Mouse (Mus musculus): ENCODE measurements around the gene Lnpep.
A peak's percentile ranks its signal among the peaks of the same experiment; 100 is the strongest.
"Not testable (repeated sequence)": the region's sequence is repeated elsewhere in the genome, so short reads cannot be mapped to it uniquely, and the experiment has no call there.

The Lnpep gene

DNA sequence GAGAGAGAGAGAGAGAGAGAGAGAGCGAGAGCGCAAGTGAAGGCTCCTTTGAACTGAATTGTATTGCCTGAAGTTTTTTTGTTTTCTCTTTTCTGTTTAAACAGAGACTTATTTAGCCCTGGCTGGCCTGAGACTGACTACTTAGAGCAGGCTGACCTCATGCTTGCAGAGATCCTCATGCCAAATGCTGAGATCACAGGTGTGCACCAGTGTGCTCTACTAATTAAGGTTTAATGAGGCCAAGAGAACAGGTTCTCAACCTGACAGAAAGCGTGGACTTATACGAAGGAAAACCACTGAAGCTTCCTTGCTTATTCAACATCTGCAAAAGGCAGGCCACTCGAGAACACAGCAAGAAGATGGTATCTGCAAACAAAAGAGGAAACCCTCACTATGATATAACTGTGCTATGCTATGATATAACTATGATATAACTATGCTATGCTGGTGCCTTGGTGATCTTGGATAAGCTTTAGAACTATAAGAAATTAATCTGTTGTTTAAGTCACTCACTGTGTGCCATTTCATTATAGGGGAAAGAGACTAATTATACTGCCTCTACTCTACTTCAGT is 16.3 kb downstream of the Lnpep start:
- peak; percentile 78 for DNase-seq

DNA sequence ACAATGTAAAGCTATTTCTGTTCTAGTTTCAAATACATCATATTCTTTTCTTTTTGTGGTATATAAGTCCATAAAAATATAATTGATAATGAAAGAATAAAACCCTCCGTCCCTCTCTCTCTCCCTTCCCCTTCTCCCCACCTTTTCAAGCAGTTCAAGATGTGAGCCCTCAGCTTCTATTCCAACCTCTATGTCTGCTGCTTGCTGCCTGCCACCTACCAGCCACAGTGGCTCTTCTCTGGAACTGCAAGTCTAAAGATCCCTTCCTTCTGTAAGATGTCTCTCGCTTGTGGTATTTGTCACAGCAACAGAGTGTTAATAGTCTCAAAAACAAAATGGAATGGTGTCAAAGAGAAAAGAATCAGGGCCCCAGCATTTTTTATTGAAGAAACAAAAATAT is 20.3 kb downstream of the Lnpep start:
- DNase-seq: no peak

- no peak for DNase-seq
Measured at GRCm38 (mm10) chr17:17603609-17604008, 21.2 kb downstream of the Lnpep start.

DNA sequence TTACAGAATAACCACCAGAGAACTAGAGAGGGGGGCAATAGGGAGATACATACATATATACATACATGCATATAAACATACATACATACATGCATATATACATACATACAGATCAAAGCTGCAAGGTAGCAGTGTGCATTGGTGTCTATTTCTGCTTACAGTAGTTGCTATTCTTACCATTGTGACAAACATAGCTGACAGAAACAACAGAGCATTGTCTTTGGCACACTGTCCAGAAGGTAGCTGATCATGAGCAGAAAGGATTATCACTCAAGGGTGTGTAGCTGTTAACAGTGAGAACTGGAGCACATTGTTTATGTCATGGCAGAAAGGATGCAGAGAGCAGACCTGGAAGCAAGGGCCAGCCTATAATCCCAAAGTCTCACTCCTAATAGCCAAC is 22.1 kb downstream of the Lnpep start:
- DNase-seq: no peak

DNA sequence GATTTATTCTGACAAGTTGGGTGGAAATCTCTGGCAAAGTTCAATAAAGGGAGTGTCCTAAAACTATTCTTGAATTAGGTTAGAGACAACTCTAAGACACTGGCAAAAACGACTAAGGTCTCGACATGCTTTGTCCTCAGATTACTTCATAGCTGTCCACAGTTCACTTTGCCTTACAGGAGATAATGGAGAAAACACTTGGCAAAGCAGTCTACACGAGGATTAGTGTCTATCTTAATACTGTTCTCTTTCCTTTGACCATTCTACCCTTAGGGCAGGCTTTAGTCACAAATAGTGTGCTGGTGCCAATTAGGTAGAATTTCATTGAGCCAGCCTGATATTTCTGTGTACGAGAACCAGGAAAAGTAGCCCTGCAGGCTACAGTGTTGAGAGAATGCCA is 22.5 kb downstream of the Lnpep start:
- no peak for DNase-seq

DNA sequence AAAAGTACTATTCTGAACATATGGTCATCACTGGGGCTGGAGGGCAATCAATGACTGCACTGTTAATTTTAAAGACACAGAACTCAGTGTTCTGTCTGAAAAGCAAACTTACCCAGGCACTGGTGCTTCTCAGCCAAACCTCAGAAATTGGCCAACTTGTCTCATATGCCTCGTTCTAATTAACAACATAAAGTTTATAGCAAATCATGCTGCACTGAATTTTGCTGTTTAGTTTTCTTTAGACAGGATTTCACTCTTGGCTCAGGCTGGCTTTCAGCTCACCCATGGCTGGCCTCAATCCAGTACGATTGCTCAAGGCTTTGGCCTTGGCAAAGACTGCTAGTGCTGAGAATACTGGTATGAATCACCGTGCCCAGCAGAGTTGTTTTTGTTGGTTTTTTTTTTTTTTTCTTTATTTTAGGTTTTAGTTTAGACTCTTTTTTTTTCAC is 24.0 kb downstream of the Lnpep start:
- DNase-seq: peak; percentile 88

GRCm38 (mm10) chr17:17600001-17600400 is 24.8 kb downstream of the Lnpep start:
- no peak for DNase-seq

DNA sequence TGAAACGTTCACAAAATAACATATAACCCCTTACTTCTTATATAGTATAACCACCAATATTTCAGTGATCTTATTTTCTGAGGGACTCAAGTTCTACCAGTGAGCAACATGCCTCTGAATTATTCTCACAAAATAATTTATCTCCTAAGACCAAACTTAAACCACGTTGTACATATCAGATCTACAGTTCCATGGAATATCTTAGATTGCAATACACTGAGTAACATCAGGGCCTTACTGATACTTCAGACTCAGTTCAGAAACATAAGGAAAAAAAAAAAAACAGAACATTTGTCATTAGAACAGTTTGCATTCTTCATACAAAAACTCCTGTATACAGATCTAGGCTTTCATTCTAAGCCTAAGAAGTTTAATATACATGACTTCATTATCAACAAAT is 26.5 kb downstream of the Lnpep start:
- no peak for DNase-seq

DNA sequence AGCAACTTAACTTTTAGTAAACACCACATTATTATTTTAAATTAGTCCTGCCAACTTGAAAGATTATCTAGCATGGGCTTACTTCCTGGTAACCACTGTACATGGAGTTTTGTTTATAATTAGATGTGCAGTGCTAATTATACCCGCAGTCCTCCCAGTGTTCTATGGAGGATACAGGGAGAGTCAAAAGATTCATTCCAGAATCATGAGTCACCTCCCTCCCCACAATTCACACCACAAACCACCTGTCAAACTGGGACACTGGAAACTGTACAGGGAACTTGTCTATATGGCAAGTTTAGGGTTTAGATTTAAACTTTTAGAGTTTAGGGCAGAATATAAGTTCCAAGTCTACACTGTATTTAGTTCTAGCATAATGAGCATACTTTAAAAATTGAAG is 31.9 kb downstream of the Lnpep start:
- DNase-seq: no peak

DNA sequence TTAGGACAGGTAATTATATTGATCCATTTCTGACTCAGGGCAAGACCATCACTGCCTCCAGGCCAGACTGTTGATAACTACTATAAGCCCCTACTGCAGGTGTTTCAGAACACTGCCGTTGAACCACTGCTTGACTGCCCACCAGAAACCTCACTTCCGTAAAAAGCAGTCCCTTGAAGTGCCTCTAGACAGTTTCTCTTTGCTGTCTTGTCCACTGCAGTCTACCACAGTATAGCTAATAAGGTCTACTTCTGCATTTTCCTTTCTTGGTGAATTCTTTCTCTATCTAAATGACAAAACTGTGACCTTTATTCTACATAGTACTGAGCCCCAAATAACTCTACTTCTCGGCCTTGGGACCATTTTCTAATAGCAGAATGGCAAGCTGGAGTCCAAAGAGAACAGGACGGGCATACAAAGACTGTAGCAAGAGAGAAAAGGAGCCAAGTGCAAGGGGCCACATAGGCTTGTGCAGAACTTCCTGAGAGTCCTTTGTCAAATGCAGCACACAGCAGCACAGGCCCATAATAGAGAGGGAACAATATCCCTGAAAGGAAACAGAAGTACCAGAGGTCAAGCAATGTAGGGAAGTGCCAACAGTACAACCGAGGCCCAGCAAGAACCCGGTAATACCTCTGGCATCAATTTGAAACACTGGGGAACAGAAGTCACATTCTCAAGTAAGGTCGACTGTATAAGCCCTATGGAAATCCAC is 37.4 kb downstream of the Lnpep start:
- no peak for DNase-seq

DNA sequence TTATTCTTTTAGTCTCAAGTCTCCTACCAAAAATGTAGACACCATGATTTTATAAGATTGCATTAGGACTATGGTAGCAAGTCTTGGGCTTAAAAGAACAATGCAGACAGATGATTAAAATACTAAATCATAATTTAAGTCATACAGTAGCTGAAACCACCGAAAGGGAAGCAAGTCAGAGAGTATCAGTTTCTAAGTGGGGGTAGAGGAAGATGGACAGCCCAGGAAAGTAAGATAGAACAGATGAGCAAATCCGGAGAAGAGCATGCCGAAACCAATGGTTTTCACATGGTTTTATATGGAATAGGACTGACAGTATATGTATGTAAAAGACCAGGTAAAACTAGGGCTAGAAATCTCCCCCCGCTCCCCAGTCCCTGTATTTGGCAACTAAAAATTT is 39.7 kb downstream of the Lnpep start:
- DNase-seq: no peak

GRCm38 (mm10) chr17:17583896-17584295 is 41.0 kb downstream of the Lnpep start:
- DNase-seq: no peak

DNA sequence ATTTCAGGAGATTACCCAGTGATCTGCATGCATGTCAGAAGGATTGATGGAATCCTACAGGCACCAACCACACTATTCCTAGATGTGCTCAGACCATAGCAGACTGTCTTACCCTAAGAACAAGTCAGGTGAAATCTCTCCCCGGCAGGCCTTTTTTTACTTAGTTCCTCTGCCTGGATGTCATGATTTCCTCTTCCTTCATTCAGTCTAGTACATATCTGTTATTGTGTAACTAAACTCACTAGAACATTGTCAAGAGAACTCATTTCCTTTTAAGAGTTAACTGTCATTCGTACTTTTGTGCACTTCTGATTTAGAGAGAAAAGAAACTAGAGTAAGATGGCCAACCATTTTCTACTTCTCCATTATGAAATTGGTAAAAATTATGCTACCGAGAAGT is 43.6 kb downstream of the Lnpep start:
- DNase-seq: no peak

DNA sequence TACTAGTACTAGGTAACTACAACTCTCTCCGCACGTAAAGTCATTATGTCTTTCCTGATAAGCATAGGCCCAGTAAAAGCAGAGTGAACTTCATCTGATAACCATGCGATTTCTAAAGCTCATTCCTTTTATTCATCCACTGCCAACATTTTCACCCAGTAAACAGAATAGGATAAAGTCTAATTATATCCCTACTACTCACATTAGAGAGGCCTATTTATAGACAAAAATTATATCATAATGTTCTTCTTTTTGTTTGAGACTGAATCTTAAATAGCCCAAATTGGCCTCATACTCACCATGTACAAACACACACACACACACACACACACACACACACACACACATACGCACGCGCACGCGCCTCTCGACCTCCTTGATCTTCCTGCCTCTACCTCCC is 48.5 kb downstream of the Lnpep start:
- DNase-seq: no peak

DNA sequence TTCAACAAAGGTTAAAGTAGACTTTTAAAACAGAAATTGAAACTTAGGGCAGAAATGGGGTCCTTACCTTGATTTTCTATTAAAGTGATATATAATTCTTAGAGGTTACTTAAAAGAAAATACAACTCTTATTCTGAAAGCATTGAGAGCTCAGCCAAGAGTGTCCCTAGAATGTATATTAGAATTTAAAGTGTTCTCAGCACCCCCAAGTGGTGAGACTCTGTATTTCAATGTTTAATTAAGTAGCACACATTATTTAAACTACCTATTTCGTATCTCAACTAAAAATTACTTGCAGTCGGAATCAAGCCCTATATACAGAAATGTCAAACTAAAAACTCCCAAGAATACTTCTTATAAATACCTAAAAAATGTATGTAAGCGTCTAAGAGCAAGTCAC is 57.8 kb downstream of the Lnpep start:
- no peak for DNase-seq

GRCm38 (mm10) chr17:17548958-17549357 is 75.9 kb downstream of the Lnpep start:
- no peak for DNase-seq

- no peak for DNase-seq
Measured at GRCm38 (mm10) chr17:17531338-17531737, 93.5 kb downstream of the Lnpep start.

DNA sequence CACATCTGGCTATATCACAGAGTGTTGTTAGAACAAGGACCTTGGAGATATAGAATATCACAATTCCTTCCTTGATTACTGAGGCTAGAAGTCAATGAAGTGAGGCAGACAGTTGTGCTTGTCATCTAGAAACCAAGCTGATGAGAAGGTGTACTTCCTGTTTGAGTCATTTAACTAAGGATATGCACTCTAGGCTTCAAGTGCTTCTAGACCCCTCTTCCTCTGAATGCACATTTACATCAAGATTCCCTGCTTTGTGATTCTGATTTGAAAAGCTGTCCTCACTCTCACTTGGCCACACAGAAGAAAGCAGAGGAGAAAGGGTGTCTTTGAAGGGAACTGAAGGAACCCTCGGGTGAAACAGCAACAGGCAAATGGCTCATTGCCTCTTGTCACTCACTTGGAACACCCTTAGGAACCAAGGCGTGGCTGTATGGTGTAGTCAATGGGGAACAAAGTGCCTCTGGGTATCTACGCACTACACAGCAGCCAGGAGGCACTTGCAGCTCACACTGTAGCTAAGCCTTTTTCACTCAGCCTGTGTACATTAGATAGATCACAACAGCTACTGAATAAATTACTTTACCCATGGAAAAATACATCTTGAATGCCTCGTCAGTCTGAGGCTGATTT is 108.3 kb downstream of the Lnpep start:
- no peak for DNase-seq

DNA sequence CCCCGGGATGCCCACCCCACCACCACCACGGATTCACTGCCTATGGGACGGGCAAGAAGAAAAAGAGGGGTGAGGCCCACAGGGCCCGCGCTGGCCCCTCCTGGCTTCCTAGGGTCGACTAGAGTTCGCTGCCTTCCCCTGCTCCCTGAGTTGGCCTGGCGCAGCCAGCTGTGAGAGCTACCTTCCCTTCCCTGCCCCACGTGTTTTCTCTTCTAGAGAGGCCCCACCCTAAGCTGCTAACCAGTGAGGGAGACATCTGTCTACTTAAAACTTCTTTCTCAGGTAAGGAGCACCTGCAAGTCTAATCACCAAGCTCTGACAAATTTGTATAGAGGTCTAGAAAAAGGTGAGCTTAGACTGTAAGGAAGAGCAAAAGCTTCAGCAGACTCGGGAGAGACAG is 118.2 kb downstream of the Lnpep start:
- DNase-seq: no peak

- DNase-seq: no peak
Measured at GRCm38 (mm10) chr17:17499278-17499677, 125.6 kb downstream of the Lnpep start.

DNA sequence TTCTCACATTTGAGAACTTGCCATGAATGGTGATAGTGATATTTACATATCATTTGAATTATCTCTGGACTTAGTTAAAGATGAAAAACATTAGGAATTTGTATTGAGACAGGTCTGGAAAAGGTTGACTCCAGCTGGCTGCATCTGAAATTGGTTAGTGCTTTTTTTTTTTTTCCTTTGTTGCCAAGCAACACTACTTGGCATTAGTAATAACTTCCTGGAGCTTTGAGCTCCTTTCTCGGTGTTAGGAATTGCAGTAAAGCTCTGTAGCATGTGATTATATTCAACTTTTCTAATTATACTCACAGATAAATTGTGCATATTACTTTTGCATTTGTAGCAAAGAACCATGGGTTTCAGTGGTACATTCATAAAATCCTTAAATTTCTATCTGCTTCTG is 126.0 kb downstream of the Lnpep start:
- DNase-seq: no peak

- no peak for DNase-seq
Measured at GRCm38 (mm10) chr17:17496730-17497129, 128.1 kb downstream of the Lnpep start.

DNA sequence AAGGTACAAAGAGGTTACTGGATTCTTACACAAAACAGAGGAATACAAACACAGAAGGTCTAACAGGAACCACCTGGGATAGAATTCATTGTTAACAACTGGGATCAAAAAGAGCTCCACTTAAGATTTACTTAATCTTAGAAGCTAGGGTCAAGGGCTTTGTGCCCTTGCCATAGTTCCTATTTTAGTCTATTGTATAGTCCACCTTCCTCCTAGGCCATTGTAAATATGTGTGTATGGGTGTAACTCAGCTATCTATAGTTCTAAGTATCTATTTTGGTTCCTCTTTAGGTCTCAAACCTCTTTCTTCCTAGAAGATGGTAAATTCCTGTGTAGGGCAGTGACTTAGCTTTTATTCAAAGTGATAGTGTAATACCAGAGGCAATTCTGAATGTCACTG is 128.6 kb downstream of the Lnpep start:
- DNase-seq: not testable (repeated sequence)

DNA sequence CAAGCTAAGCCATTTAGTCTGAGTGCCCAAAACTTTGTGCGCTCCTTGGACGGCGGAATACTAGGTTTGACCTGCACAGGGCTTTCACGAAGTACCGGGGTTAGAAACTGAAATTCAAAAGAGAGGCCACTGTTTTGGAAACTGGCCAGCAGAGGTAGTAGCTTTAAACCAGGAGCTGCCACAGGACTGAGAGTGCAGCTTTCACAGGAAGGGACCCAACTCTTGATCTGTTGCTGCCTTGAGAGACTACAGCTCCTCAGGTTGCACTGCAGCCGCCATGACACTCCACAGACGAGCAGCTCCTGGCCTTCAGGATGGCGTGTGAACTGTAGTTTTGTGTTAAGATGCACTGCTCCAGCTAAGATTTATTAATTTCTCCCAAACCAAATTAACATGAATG is 132.7 kb downstream of the Lnpep start:
- no peak for DNase-seq

DNA sequence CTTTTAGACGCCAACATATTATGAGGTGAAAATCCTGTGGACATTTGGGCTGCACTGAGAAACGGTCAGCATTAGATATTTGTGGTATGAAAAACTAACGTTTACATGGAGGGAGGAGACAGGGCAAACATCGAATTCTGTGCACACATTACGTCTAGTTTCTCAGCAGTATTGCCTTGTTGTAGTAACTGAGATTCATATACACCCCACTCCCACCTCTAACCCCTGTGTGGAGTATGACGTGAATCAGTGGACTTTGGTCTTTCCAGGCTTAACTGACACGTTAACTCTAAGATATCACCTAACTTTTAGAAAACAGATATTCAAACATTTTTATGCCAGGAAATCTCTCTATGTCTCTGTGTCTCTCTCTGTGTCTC is 133.2 kb downstream of the Lnpep start:
- no peak for DNase-seq
